Mouse (Mus musculus) lung, postnatal 0 days (tissue): ENCODE measurements at regions not wholly inside any gene's neighbourhood (a gene's known extent, or its start where the extent isn't known, plus 50 kb on each side); places are given as distances from the start of the nearest gene placed in this dataset.

Source experiments
- CTCF ChIP-seq: IDR thresholded peaks from 2 replicates; pipeline ENCODE4 v1.5.1; 2016; ENCODE audit warnings: antibody characterized with exemption, mild to moderate bottlenecking
- EP300 ChIP-seq: IDR thresholded peaks from 2 replicates; pipeline ENCODE4 v1.6.1; 2016; ENCODE audit warnings: antibody characterized with exemption, mild to moderate bottlenecking, control low read depth

GRCm38 (mm10) chr10:98185666-98186065 is 459.1 kb upstream of the C030005K15Rik start:
- TF ChIP-seq CTCF (no peak), EP300 (no peak)
